Mouse (Mus musculus): ENCODE results near the gene Prn. TPM values are rescaled to one million over a fixed set of nuclear protein-coding genes. Genes with fewer than 3 reads are reported as not detected.

The Prn gene
- polyA plus RNA-seq, 1 experiment from 2014 or later: not detected

DNA sequence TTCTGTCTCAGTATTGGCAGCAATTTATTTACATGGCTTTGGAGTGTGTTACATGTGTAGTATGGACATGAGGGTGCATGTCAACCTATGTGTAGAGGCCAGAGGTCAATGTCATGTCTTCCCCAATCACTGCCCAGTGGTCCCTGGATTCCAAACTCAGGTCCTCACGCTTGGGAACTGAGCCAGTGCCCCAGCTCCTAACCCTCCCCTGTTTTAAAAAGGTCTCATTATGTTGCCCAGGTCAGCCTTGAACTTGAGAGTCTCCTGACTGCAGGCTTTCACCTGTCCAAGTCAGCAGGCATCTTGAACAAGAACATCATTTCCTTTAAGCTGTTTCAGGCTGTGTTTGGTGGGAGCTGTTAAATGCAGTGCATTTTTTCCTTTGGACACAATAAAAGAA is 851 bp upstream of the Prn start:
- WGBS: 67% methylated on average over 1 of the region's 1 CpGs

GRCm38 (mm10) chr2:131910847-131911246 is 1.1 kb downstream of the Prn start:
- WGBS: 25% methylated on average over 2 of the region's 2 CpGs
- Histone ChIP-seq H3K4me3 (peak overlapping the region; percentile 66), H3K27ac (replicated peaks) (peak overlapping the region; percentile 95; the same call in 1 of the 2 replicates), H3K27me3 (no peaks in the 10 kb centered on the region), H3K9me3 (no peaks in the 10 kb centered on the region), H3K4me2 (peak overlapping the region; percentile 64), H3K9ac (peak overlapping the region; percentile 87), H3K4me1 (replicated peaks) (peaks cover 41% of the 10 kb centered on the region), H3K36me3 (peaks cover 18% of the 10 kb centered on the region)
- ATAC-seq (ENCODE audit: low read depth): no peak

More for the DNA sequence above, 851 bp upstream of the Prn start:
- Histone ChIP-seq H3K9me3 (no peaks in the 10 kb centered on the region), H3K27me3 (no peaks in the 10 kb centered on the region), H3K4me2 (peak overlapping the region; percentile 64), H3K9ac (no peak overlapping the region), H3K4me3 (0 out of 2 replicates have a peak overlapping the region, but pooled peaks have one; percentile 66), H3K27ac (replicated peaks) (no peak overlapping the region), H3K4me1 (replicated peaks) (peaks cover 39% of the 10 kb centered on the region), H3K36me3 (0 out of 2 replicates have a peak, but pooled peaks cover 5% of the 10 kb centered on the region)
- ATAC-seq (ENCODE audit: low read depth): no peak

DNA sequence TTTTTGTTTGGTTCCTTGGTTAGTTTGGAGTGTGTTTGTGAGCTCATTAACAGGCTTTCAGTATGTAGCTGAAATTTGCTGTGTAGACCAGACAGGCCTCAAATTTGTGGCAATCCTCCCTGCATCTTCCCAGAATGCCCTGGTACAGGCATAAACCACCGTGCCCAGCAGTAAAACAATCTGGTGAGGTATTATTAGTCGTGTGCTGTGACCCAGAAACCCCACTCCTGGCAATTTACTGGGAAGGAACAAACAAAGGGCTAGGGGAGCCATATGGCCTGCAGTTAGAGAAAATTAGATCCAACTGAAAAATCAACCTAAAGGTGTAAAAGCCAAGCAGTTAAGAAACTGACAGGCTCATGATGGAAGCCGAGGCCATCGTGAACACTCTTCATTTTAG is 1.6 kb downstream of the Prn start:
- 5% methylated on average over 4 of the region's 4 CpGs for WGBS
- no peaks in the 10 kb centered on the region for H3K27me3 ChIP-seq
- peaks cover 41% of the 10 kb centered on the region for H3K4me1 ChIP-seq (replicated peaks)
- no peak for ATAC-seq (ENCODE audit: low read depth)
- peak overlapping the region; percentile 87 for H3K9ac ChIP-seq
- peak overlapping the region; percentile 95; the same call in 1 of the 2 replicates for H3K27ac ChIP-seq (replicated peaks)
- H3K4me2 ChIP-seq: peak overlapping the region; percentile 64
- H3K4me3 ChIP-seq: peak overlapping the region; percentile 66
- peaks cover 23% of the 10 kb centered on the region for H3K36me3 ChIP-seq
- no peaks in the 10 kb centered on the region; the same call in 1 of the 2 replicates for H3K9me3 ChIP-seq

GRCm38 (mm10) chr2:131912526-131913258 is 2.9 kb downstream of the Prn start:
- Histone ChIP-seq H3K27ac (replicated peaks) (no peak overlapping the region), H3K4me2 (peak overlapping the region; percentile 64), H3K9me3 (no peaks in the 10 kb centered on the region; the same call in 1 of the 2 replicates), H3K4me3 (peak overlapping the region; percentile 66), H3K36me3 (peaks cover 32% of the 10 kb centered on the region), H3K27me3 (no peaks in the 10 kb centered on the region), H3K9ac (peak overlapping the region; percentile 87; the same call in 1 of the 2 replicates), H3K4me1 (replicated peaks) (peaks cover 41% of the 10 kb centered on the region)
- no peak for ATAC-seq (ENCODE audit: low read depth)
- 68% methylated on average over 8 of the region's 8 CpGs for WGBS

DNA sequence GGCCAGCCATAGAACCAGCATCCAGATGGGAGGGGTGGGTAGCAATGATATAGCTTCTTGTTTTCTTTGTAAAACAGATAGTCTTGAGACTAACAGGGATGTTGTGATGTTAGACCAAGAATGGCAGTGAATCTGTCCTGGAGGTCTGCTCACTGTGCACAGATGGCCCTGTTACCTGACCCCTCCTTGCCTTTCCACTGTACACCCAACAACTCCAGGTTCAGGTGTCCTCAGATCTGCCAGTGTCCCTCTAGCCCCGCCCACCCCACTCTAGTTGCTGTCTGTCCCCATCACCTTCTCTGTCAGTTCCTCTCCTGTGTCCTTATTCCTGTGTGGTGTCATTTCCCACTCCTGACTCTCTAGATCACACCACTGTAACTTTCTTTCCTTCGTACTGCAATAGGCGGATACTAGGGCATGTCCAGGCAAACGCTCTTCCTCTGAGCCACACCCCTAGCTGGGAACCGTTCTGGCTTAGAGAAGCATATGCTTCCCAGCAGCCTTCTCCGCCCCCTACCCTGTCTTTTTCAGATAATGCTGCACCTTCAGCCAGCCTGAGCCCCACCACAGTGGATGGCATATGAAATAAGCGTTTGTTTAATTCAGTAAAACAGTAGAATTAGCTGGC is 22.6 kb downstream of the Prn start:
- Histone ChIP-seq H3K4me1 (replicated peaks) (peaks cover 3% of the 10 kb centered on the region), H3K36me3 (peaks cover 15% of the 10 kb centered on the region), H3K9ac (no peak overlapping the region), H3K4me2 (no peak overlapping the region), H3K9me3 (no peaks in the 10 kb centered on the region), H3K27ac (replicated peaks) (no peak overlapping the region), H3K4me3 (no peak overlapping the region), H3K27me3 (no peaks in the 10 kb centered on the region)
- ATAC-seq (ENCODE audit: low read depth): no peak
- 76% methylated on average over 7 of the region's 7 CpGs for WGBS

- Histone ChIP-seq H3K36me3 (peaks cover 21% of the 10 kb centered on the region), H3K4me2 (no peak overlapping the region), H3K9me3 (no peaks in the 10 kb centered on the region), H3K9ac (no peak overlapping the region), H3K4me3 (no peak overlapping the region), H3K4me1 (replicated peaks) (peaks cover 3% of the 10 kb centered on the region), H3K27me3 (no peaks in the 10 kb centered on the region), H3K27ac (replicated peaks) (no peak overlapping the region)
- WGBS: 49% methylated on average over 6 of the region's 6 CpGs
- ATAC-seq (ENCODE audit: low read depth): no peak
These were observed 23.3 kb downstream of the Prn start for GRCm38 (mm10) chr2:131933013-131933412.

DNA sequence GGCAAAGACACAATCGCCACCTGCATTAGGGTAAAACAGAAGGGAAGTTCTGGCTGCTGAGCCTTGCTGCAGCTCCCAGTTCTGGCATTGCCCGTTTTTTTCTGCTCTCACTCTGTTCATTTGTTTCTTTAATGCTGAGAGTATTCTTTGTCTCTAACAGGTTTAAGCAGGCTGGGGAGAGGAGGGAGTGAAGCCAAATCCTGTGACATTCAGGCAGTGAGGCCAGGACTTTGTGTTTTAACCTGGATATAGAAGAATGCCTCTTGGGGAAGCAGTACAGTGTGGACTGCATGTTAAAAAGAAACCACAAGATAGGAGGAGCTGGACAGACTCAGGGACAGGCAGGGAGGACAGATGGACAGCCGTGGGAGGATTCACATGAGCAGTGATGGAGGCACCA is 23.8 kb downstream of the Prn start:
- Histone ChIP-seq H3K4me1 (replicated peaks) (peaks cover 3% of the 10 kb centered on the region), H3K36me3 (peaks cover 22% of the 10 kb centered on the region), H3K9me3 (no peaks in the 10 kb centered on the region), H3K27ac (replicated peaks) (no peak overlapping the region), H3K4me2 (no peak overlapping the region), H3K9ac (no peak overlapping the region), H3K27me3 (no peaks in the 10 kb centered on the region), H3K4me3 (no peak overlapping the region)
- no peak for ATAC-seq (ENCODE audit: low read depth)
- WGBS: 77% methylated on average over 3 of the region's 3 CpGs

DNA sequence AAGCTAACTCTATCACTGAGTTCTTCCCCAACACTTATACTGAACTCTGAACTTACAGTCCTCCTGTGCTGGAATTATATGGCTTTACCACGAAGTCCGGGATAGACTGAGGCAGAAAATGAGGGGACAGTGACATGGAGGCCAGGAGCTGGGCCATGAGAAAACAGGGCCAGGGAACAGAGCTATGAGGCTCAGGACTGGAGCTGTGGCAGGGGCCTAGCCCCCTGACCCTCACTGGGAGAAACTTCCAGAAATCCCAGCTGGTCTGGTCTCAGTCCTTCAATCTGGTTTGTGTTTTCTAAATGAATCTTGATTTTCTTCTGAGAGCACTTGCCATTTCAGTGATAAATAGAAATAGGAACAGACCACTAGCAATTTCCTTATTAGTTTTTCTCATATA is 24.5 kb downstream of the Prn start:
- no peak for ATAC-seq (ENCODE audit: low read depth)
- 89% methylated on average over 2 of the region's 2 CpGs for WGBS

DNA sequence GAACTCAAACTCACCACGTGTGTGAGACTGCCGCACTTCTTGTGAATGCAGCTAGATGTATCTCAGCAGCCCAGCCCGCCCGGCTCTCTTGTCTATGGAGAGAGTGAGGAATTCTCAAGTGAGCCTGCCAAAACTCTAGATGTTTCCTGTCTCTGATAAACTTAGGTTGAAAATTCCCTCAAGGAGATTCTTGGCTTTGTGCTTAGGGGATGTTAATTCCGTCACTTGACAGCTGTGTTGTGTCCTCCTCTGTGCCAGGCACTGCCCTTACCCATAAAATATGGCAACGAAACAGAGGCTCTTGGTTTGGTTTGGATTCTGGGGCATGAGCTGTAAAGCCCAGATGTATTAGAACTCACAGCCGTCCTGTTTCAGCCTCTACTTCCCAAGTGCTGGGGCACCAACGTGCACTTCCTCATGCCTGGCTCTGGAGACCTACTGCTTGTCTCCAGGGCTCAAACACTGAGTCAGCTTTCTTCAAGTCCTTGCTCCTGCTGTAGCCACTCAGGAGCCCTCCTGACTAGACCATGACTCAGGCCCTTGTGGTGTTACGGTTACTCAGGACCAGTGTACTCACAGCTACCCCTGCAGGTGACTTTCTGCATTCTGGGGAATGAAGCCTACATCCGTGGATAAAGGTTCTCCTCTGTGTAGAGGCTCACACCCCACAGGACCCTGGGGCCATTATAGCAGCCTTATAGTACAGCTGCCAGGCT is 25.8 kb downstream of the Prn start:
- Histone ChIP-seq H3K36me3 (peaks cover 22% of the 10 kb centered on the region), H3K9me3 (no peaks in the 10 kb centered on the region), H3K4me2 (no peak overlapping the region), H3K9ac (no peak overlapping the region), H3K27ac (replicated peaks) (no peak overlapping the region), H3K27me3 (no peaks in the 10 kb centered on the region), H3K4me1 (replicated peaks) (peaks cover 3% of the 10 kb centered on the region), H3K4me3 (no peak overlapping the region)
- WGBS: 83% methylated on average over 10 of the region's 10 CpGs
- peak; percentile 21; the same call in 1 of the 2 replicates for ATAC-seq (ENCODE audit: low read depth)

More for the DNA sequence above, 24.5 kb downstream of the Prn start:
- Histone ChIP-seq H3K27me3 (no peaks in the 10 kb centered on the region), H3K4me1 (replicated peaks) (peaks cover 3% of the 10 kb centered on the region), H3K27ac (replicated peaks) (no peak overlapping the region), H3K4me2 (no peak overlapping the region), H3K9ac (no peak overlapping the region), H3K4me3 (no peak overlapping the region), H3K36me3 (peaks cover 22% of the 10 kb centered on the region), H3K9me3 (no peaks in the 10 kb centered on the region)

DNA sequence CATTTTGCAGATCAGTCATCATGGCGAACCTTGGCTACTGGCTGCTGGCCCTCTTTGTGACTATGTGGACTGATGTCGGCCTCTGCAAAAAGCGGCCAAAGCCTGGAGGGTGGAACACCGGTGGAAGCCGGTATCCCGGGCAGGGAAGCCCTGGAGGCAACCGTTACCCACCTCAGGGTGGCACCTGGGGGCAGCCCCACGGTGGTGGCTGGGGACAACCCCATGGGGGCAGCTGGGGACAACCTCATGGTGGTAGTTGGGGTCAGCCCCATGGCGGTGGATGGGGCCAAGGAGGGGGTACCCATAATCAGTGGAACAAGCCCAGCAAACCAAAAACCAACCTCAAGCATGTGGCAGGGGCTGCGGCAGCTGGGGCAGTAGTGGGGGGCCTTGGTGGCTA is 26.7 kb downstream of the Prn start:
- peaks cover 20% of the 10 kb centered on the region for H3K36me3 ChIP-seq
- H3K9me3 ChIP-seq: no peaks in the 10 kb centered on the region
- no peak overlapping the region for H3K4me2 ChIP-seq
- H3K27me3 ChIP-seq: no peaks in the 10 kb centered on the region
- H3K4me1 ChIP-seq (replicated peaks): peaks cover 3% of the 10 kb centered on the region
- no peak overlapping the region for H3K9ac ChIP-seq
- 93% methylated on average over 10 of the region's 10 CpGs for WGBS
- no peak for ATAC-seq (ENCODE audit: low read depth)
- no peak overlapping the region for H3K27ac ChIP-seq (replicated peaks)
- no peak overlapping the region for H3K4me3 ChIP-seq

GRCm38 (mm10) chr2:131939404-131940111 is 29.8 kb downstream of the Prn start:
- H3K27ac ChIP-seq (replicated peaks): no peak overlapping the region
- no peak overlapping the region for H3K4me3 ChIP-seq
- H3K4me2 ChIP-seq: no peak overlapping the region
- H3K36me3 ChIP-seq: peaks cover 20% of the 10 kb centered on the region
- no peak for ATAC-seq (ENCODE audit: low read depth)
- WGBS: 40% methylated on average over 8 of the region's 8 CpGs
- no peaks in the 10 kb centered on the region for H3K27me3 ChIP-seq
- no peaks in the 10 kb centered on the region for H3K4me1 ChIP-seq (replicated peaks)
- no peaks in the 10 kb centered on the region for H3K9me3 ChIP-seq
- H3K9ac ChIP-seq: no peak overlapping the region

All from neural tube, embryonic 13.5 days (tissue).